Mouse (Mus musculus) hindbrain, embryonic 10.5 days (tissue): ENCODE measurements around the gene Gtf2f2. TPM values are rescaled to one million over a fixed set of nuclear protein-coding genes. Genes with fewer than 3 reads are reported as not detected.
A peak's percentile ranks its signal among the peaks of the same experiment; 100 is the strongest.
"Not testable (repeated sequence)": the region's sequence is repeated elsewhere in the genome, so short reads cannot be mapped to it uniquely, and the experiment has no call there.

Experiments used
- DNase-seq: peaks from one replicate; pipeline ENCODE4 v3.0.0-alpha.2; 2017; ENCODE audit warnings: low spot score
- H3K27ac ChIP-seq: fragments of 300-500 bp; sonication (generic); 2 replicates; pipeline ENCODE4 v1.5.1; 2016; ENCODE audit warnings: mild to moderate bottlenecking, moderate library complexity
- H3K27me3 ChIP-seq: fragments of 300-500 bp; sonication (generic); 2 replicates; pipeline ENCODE4 v1.6.1; 2016; ENCODE audit warnings: mild to moderate bottlenecking; ENCODE audit not compliant: poor library complexity, insufficient read depth, severe bottlenecking
- H3K36me3 ChIP-seq: fragments of 300-500 bp; sonication (generic); 2 replicates; pipeline ENCODE4 v1.6.1; 2016; ENCODE audit warnings: mild to moderate bottlenecking, moderate library complexity
- H3K4me1 ChIP-seq: fragments of 300-500 bp; sonication (generic); replicated peaks from 2 replicates; pipeline ENCODE4 v1.6.1; 2016; ENCODE audit warnings: mild to moderate bottlenecking
- H3K4me3 ChIP-seq: fragments of 300-500 bp; sonication (generic); 2 replicates; pipeline ENCODE4 v1.5.1; 2016; ENCODE audit warnings: mild to moderate bottlenecking, moderate library complexity
- H3K9me3 ChIP-seq: fragments of 300-500 bp; sonication (generic); 2 replicates; pipeline ENCODE4 v1.6.1; 2016; ENCODE audit warnings: mild to moderate bottlenecking, moderate library complexity
- WGBS: fragments of 180-500 bp; shearing (Covaris S2); methylation state at CpG from one replicate; pipeline ENCODE4 v1.1.7; 2016; 5-methylcytosine and 5-hydroxymethylcytosine counted together
- polyA plus RNA-seq: library from polyadenylated mRNA; unstranded; fragments of >200 nt; fragmentation: Nextera tagmentation; extraction: Ambion mirVana; gene quantifications from 2 replicates; pipeline ENCODE4 v1.2.1, GENCODE M21; 2016

Gene Gtf2f2
- polyA plus RNA-seq, 1 experiment from 2014 or later = 47.8 TPM

- not testable (repeated sequence) for DNase-seq, H3K9me3 ChIP-seq, H3K36me3 ChIP-seq, H3K4me3 ChIP-seq, H3K27ac ChIP-seq
- Histone ChIP-seq H3K27me3 (peaks cover 19% of the 10 kb centered on the region), H3K4me1 (peaks cover 29% of the 10 kb centered on the region)
- WGBS = 59% methylated on average over 3 of the region's 3 CpGs
Measured at GRCm38 (mm10) chr14:75868028-75868427, 142.6 kb downstream of the Gtf2f2 start.

GRCm38 (mm10) chr14:75866706-75867333 is 143.8 kb downstream of the Gtf2f2 start:
- H3K27ac ChIP-seq = no peak overlapping the region
- H3K4me1 ChIP-seq = peaks cover 29% of the 10 kb centered on the region
- H3K9me3 ChIP-seq = peaks cover 8% of the 10 kb centered on the region; the same call in 1 of the 2 replicates
- H3K36me3 ChIP-seq = peaks cover 3% of the 10 kb centered on the region; the same call in 1 of the 2 replicates
- whole genome bisulfite sequencing = 86% methylated on average over 9 of the region's 9 CpGs
- peaks cover 19% of the 10 kb centered on the region for H3K27me3 ChIP-seq
- no peak for DNase-seq
- no peak overlapping the region for H3K4me3 ChIP-seq

- Histone ChIP-seq H3K4me1 (peaks cover 21% of the 10 kb centered on the region), H3K9me3 (peaks cover 6% of the 10 kb centered on the region; the same call in 1 of the 2 replicates), H3K27me3 (peaks cover 19% of the 10 kb centered on the region), H3K4me3 (no peak overlapping the region), H3K27ac (peak overlapping the region; percentile 77), H3K36me3 (peaks cover 3% of the 10 kb centered on the region; the same call in 1 of the 2 replicates)
- DNase-seq = peak; percentile 75
- WGBS = 14% methylated on average over 7 of the region's 7 CpGs
Measured at GRCm38 (mm10) chr14:75863549-75864409, 146.9 kb downstream of the Gtf2f2 start.

GRCm38 (mm10) chr14:75862701-75863100 is 148.0 kb downstream of the Gtf2f2 start:
- Histone ChIP-seq H3K9me3 (peaks cover 6% of the 10 kb centered on the region; the same call in 1 of the 2 replicates), H3K27me3 (peaks cover 19% of the 10 kb centered on the region), H3K4me1 (peaks cover 17% of the 10 kb centered on the region), H3K36me3 (peaks cover 3% of the 10 kb centered on the region; the same call in 1 of the 2 replicates), H3K27ac (no peak overlapping the region), H3K4me3 (no peak overlapping the region)
- no peak for DNase-seq
- 89% methylated on average over 6 of the region's 6 CpGs for WGBS

GRCm38 (mm10) chr14:75859619-75860018 is 151.0 kb downstream of the Gtf2f2 start:
- DNase-seq = no peak
- Histone ChIP-seq H3K27ac (no peak overlapping the region), H3K4me3 (no peak overlapping the region), H3K4me1 (peaks cover 14% of the 10 kb centered on the region), H3K36me3 (peaks cover 5% of the 10 kb centered on the region; the same call in 1 of the 2 replicates), H3K27me3 (no peaks in the 10 kb centered on the region), H3K9me3 (peaks cover 6% of the 10 kb centered on the region; the same call in 1 of the 2 replicates)
- 85% methylated on average over 2 of the region's 2 CpGs for WGBS

GRCm38 (mm10) chr14:75858181-75858580 is 152.5 kb downstream of the Gtf2f2 start:
- H3K4me1 ChIP-seq = peaks cover 1% of the 10 kb centered on the region
- no peak overlapping the region for H3K27ac ChIP-seq
- no peaks in the 10 kb centered on the region for H3K27me3 ChIP-seq
- peaks cover 6% of the 10 kb centered on the region; the same call in 1 of the 2 replicates for H3K9me3 ChIP-seq
- 79% methylated on average over 2 of the region's 2 CpGs for WGBS
- H3K36me3 ChIP-seq = peaks cover 19% of the 10 kb centered on the region
- no peak overlapping the region for H3K4me3 ChIP-seq
- no peak for DNase-seq

- Histone ChIP-seq H3K4me1 (peaks cover 4% of the 10 kb centered on the region; the same call in 1 of the 2 replicates), H3K4me3 (no peak overlapping the region), H3K27me3 (no peaks in the 10 kb centered on the region), H3K27ac (no peak overlapping the region), H3K36me3 (peaks cover 42% of the 10 kb centered on the region), H3K9me3 (0 out of 2 replicates have a peak, but pooled peaks cover 2% of the 10 kb centered on the region)
- DNase-seq = no peak
- 66% methylated on average over 17 of the region's 17 CpGs for WGBS
Measured at GRCm38 (mm10) chr14:75855263-75855992, 155.2 kb downstream of the Gtf2f2 start.

GRCm38 (mm10) chr14:75852016-75852415 is 158.6 kb downstream of the Gtf2f2 start:
- Histone ChIP-seq H3K9me3 (0 out of 2 replicates have a peak, but pooled peaks cover 2% of the 10 kb centered on the region), H3K4me3 (no peak overlapping the region), H3K36me3 (peaks cover 73% of the 10 kb centered on the region), H3K27ac (no peak overlapping the region), H3K4me1 (peaks cover 31% of the 10 kb centered on the region), H3K27me3 (no peaks in the 10 kb centered on the region)
- no peak for DNase-seq
- 92% methylated on average over 5 of the region's 5 CpGs for WGBS

- Histone ChIP-seq H3K36me3 (peaks cover 82% of the 10 kb centered on the region), H3K4me3 (no peak overlapping the region), H3K27me3 (no peaks in the 10 kb centered on the region), H3K27ac (peak overlapping the region; percentile 59; the same call in 1 of the 2 replicates), H3K4me1 (peaks cover 39% of the 10 kb centered on the region), H3K9me3 (0 out of 2 replicates have a peak, but pooled peaks cover 2% of the 10 kb centered on the region)
- peak; percentile 39 for DNase-seq
- WGBS = 42% methylated on average over 6 of the region's 6 CpGs
Measured at GRCm38 (mm10) chr14:75850819-75851218, 159.8 kb downstream of the Gtf2f2 start.

GRCm38 (mm10) chr14:75849842-75850568 is 160.7 kb downstream of the Gtf2f2 start:
- no peak overlapping the region for H3K27ac ChIP-seq
- no peak for DNase-seq
- no peak overlapping the region for H3K4me3 ChIP-seq
- no peaks in the 10 kb centered on the region for H3K27me3 ChIP-seq
- peaks cover 39% of the 10 kb centered on the region for H3K4me1 ChIP-seq
- peaks cover 82% of the 10 kb centered on the region for H3K36me3 ChIP-seq
- H3K9me3 ChIP-seq = 0 out of 2 replicates have a peak, but pooled peaks cover 2% of the 10 kb centered on the region
- 84% methylated on average over 6 of the region's 6 CpGs for WGBS

- Histone ChIP-seq H3K4me3 (no peak overlapping the region), H3K9me3 (0 out of 2 replicates have a peak, but pooled peaks cover 2% of the 10 kb centered on the region), H3K27ac (no peak overlapping the region), H3K36me3 (peaks cover 78% of the 10 kb centered on the region), H3K4me1 (peaks cover 39% of the 10 kb centered on the region), H3K27me3 (no peaks in the 10 kb centered on the region)
- 87% methylated on average over 5 of the region's 5 CpGs for WGBS
- no peak for DNase-seq
Measured at GRCm38 (mm10) chr14:75849236-75849635, 161.4 kb downstream of the Gtf2f2 start.

- DNase-seq = no peak
- Histone ChIP-seq H3K36me3 (peaks cover 71% of the 10 kb centered on the region), H3K4me3 (no peak overlapping the region), H3K27ac (no peak overlapping the region), H3K9me3 (0 out of 2 replicates have a peak, but pooled peaks cover 2% of the 10 kb centered on the region), H3K27me3 (no peaks in the 10 kb centered on the region), H3K4me1 (peaks cover 43% of the 10 kb centered on the region)
- 93% methylated on average over 5 of the region's 5 CpGs for WGBS
Measured at GRCm38 (mm10) chr14:75848482-75848881, 162.2 kb downstream of the Gtf2f2 start.
